Mouse (Mus musculus): ENCODE data around the gene Fkbp5. TPM values are rescaled to one million over a fixed set of nuclear protein-coding genes. Genes with fewer than 3 reads are reported as not detected.

The Fkbp5 gene
- 4.4 and 4.7 TPM in 2 replicates for polyA plus RNA-seq (2021; fragmentation: Nextera tagmentation)
- long read RNA-seq, experiment 1, partial matches to known transcripts: 2 of 13 reads
- long read RNA-seq, experiment 1, other reads (novel, unspliced or antisense): 10 of 13 reads
- long read RNA-seq, experiment 2, transcript Fkbp5-201 (11 exons, 3,543 nt): major isoform, 17 of 41 reads
- long read RNA-seq, experiment 2, partial matches to known transcripts: 10 of 41 reads
- long read RNA-seq, experiment 2, other reads (novel, unspliced or antisense): 14 of 41 reads

GRCm38 (mm10) chr17:28517441-28517955 is at the start of gene Fkbp5:
Fkbp5 (minus strand) TSS chr17:28517527.

GRCm38 (mm10) chr17:28560598-28560997 is 43.3 kb upstream of the Fkbp5 start, which contains the start of gene Clps:
Clps (minus strand) TSS chr17:28560766.

DNA sequence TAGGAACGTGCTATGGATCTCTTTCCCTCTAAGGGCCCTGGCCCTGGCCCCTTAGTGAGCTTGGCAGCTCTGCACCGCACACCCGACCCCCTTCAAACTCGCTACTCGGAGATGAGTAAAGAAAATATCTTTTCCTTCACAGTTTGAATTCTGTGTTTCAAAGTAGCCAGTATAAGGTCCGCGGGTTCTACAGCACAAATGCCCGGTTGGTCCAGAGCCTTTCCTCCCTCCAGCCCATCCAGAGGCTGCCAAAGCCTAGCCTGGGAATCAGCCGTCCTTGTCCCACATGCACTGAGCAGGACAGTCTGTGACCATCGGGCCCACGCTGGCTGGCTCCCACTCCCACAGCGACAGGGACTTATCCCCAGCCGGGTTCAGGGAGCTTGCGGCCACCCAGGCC is 31.8 kb upstream of the Fkbp5 start, which contains the start of gene Clpsl2:
Gene Clpsl2, plus strand, starts transcription at position 301 of the 400 bp plus-strand sequence.

GRCm38 (mm10) chr17:28530506-28530905 is 13.2 kb upstream of the Fkbp5 start, which contains the start of gene Armc12:
Armc12 (plus strand) TSS chr17:28530806.

GRCm38 (mm10) chr17:28365122-28365521 is 152.2 kb downstream of the Fkbp5 start, which contains the start of gene Tulp1:
Tulp1 (minus strand) TSS chr17:28365222.

DNA sequence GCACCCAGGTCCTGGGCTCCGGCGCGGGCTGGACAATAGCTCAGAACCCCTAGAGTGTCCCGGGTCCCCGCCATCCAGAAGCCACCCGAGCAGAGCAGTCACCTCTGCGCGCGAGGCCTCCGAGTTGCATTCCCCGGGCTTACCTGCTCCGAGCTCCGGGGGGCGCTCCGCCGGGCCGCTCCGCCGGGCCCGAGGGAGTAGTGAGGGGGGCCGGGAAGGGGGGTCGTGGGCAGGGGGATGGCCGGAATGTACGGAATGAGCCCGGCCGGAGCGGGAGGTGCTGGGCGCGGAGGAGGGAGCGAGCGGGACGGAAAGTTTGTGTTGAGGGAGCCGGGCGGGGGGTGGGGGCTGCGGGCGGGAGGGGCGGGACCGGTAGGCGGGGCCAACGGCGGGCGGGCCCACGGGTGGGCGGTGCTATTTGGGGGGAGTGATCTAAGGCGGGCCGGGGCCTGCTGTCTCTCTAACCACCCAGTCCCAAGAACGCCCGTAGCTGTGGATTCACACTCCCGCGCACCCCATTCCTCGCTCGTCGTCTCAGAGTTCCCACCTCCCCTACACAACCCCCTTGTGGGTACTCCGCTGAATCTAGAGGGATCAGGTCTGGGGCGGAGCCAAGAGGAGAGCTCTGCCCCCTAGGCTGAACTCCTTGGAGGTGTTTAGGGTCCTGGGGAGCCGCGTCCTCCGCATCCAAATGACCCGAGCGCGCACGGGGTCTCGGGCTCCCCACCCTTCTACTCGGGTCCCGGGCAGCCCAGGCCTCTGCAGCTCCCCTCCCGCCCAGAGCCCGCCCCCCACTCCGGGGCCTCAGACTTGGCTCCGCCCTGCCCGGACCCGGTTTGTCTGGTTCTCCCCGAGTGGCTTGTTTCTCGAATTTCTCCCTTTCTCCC is 166.6 kb downstream of the Fkbp5 start, which contains the start of gene Tead3:
Gene Tead3, minus strand, starts transcription at position 352 of the 887 bp plus-strand sequence.

Small RNAs within 50 kb of the gene (microRNA-seq; reads per million reads assigned to microRNA genes)
- gene Gm25195: not detected
- gene Mir6969: not detected

Other genes with a start within 250 kb of the Fkbp5 start
- gene Fance, start 204.0 kb downstream of the Fkbp5 start, polyA plus RNA-seq (2021; fragmentation: Nextera tagmentation): 23.4 and 23.5 TPM in 2 replicates
- 906 and 1,055 TPM in 2 replicates for gene Rpl10a, start 189.1 kb downstream of the Fkbp5 start, polyA plus RNA-seq (2021; fragmentation: Nextera tagmentation)
- 0.13 and 0.18 TPM in 2 replicates for gene Tead3, start 166.7 kb downstream of the Fkbp5 start, polyA plus RNA-seq (2021; fragmentation: Nextera tagmentation)
- 0.10 TPM in 1 of 2 replicates, not detected in the other for gene Tulp1, start 152.3 kb downstream of the Fkbp5 start, polyA plus RNA-seq (2021; fragmentation: Nextera tagmentation)
- not detected in 2 replicates for gene Armc12, start 13.3 kb upstream of the Fkbp5 start, polyA plus RNA-seq (2021; fragmentation: Nextera tagmentation)
- not detected in 2 replicates for gene Clpsl2, start 31.9 kb upstream of the Fkbp5 start, polyA plus RNA-seq (2021; fragmentation: Nextera tagmentation)
- not detected in 2 replicates for gene Clps, start 43.2 kb upstream of the Fkbp5 start, polyA plus RNA-seq (2021; fragmentation: Nextera tagmentation)
- gene Lhfpl5, start 58.1 kb upstream of the Fkbp5 start, polyA plus RNA-seq (2021; fragmentation: Nextera tagmentation): 6.7 and 7.3 TPM in 2 replicates
- 45.1 and 51.5 TPM in 2 replicates for gene Srpk1, start 105.2 kb upstream of the Fkbp5 start, polyA plus RNA-seq (2021; fragmentation: Nextera tagmentation)
- gene Slc26a8, start 172.7 kb upstream of the Fkbp5 start, polyA plus RNA-seq (2021; fragmentation: Nextera tagmentation): 1.2 and 1.4 TPM in 2 replicates
- 12.6 and 14.2 TPM in 2 replicates for gene Mapk14, start 173.8 kb upstream of the Fkbp5 start, polyA plus RNA-seq (2021; fragmentation: Nextera tagmentation)
- 0.26 TPM in 1 of 2 replicates, not detected in the other for gene AC170998.1, start 208.6 kb upstream of the Fkbp5 start, polyA plus RNA-seq (2021; fragmentation: Nextera tagmentation)